Mouse (Mus musculus) limb, embryonic 11.5 days (tissue): ENCODE results near the gene Rufy1. TPM values are rescaled to one million over a fixed set of nuclear protein-coding genes. Genes with fewer than 3 reads are reported as not detected.

Experiments
- ATAC-seq: fragments of 200-750 bp; cut with Nextera tagmentation; 2 replicates; pipeline ENCODE4 v1.8.0; 2017; ENCODE audit warnings: low read depth; ENCODE audit not compliant: insufficient number of reproducible peaks, low FRiP score, low TSS enrichment
- DNase-seq: peaks from one replicate; pipeline ENCODE4 v3.0.0-alpha.2; 2015; ENCODE audit warnings: low spot score
- H3K27ac ChIP-seq: fragments of 300-500 bp; sonication (generic); replicated peaks from 2 replicates; pipeline ENCODE4 v1.5.1; 2014; ENCODE audit warnings: low read depth, mild to moderate bottlenecking, low read length
- H3K27me3 ChIP-seq: fragments of 300-500 bp; sonication (generic); 2 replicates; pipeline ENCODE4 v1.6.1; 2014; ENCODE audit warnings: mild to moderate bottlenecking, low read length, mixed read lengths; ENCODE audit not compliant: control insufficient read depth, insufficient read depth
- H3K36me3 ChIP-seq: fragments of 300-500 bp; sonication (generic); 2 replicates; pipeline ENCODE4 v1.6.1; 2014; ENCODE audit warnings: mild to moderate bottlenecking, low read length, moderate library complexity, mixed read lengths; ENCODE audit not compliant: control insufficient read depth, insufficient read depth
- H3K4me1 ChIP-seq: fragments of 300-500 bp; sonication (generic); 2 replicates; pipeline ENCODE4 v1.6.1; 2014; ENCODE audit warnings: low read length, mixed read lengths; ENCODE audit not compliant: control insufficient read depth, insufficient read depth
- H3K4me2 ChIP-seq: fragments of 300-500 bp; sonication (generic); 2 replicates; pipeline ENCODE4 v1.6.1; 2014; ENCODE audit warnings: low read depth, mild to moderate bottlenecking, moderate library complexity; ENCODE audit not compliant: severe bottlenecking
- H3K4me3 ChIP-seq: fragments of 300-500 bp; sonication (generic); 2 replicates; pipeline ENCODE4 v1.5.1; 2014; ENCODE audit warnings: low read depth, low read length
- H3K9ac ChIP-seq: fragments of 300-500 bp; sonication (generic); 2 replicates; pipeline ENCODE4 v1.6.1; 2014; ENCODE audit warnings: mild to moderate bottlenecking, low read length
- H3K9me3 ChIP-seq: fragments of 300-500 bp; sonication (generic); 2 replicates; pipeline ENCODE4 v1.6.1; 2016; ENCODE audit warnings: low read length; ENCODE audit not compliant: control insufficient read depth
- WGBS: fragments of 180-500 bp; shearing (Covaris S2); extraction: QIAGEN DNeasy Blood & Tissue Kit; methylation state at CpG from one replicate; pipeline ENCODE4 v1.1.7; 2014; 5-methylcytosine and 5-hydroxymethylcytosine counted together
- polyA plus RNA-seq: library from polyadenylated mRNA; unstranded; fragments of >200 nt; fragmentation: Nextera tagmentation; extraction: Ambion mirVana; gene quantifications from 2 replicates; pipeline ENCODE4 v1.2.1, GENCODE M21; 2014

Rufy1 gene
- polyA plus RNA-seq, 1 experiment from 2014 or later: 28.1 TPM

GRCm38 (mm10) chr11:50415563-50416241 is 15.2 kb downstream of the Rufy1 start:
- ATAC-seq: no peak
- no peak overlapping the region for H3K4me2 ChIP-seq
- no peak overlapping the region for H3K4me3 ChIP-seq
- H3K27ac ChIP-seq: no peak overlapping the region
- DNase-seq: no peak
- H3K27me3 ChIP-seq: no peaks in the 10 kb centered on the region
- 95% methylated on average over 6 of the region's 6 CpGs for WGBS
- H3K4me1 ChIP-seq: no peaks in the 10 kb centered on the region
- no peak overlapping the region for H3K9ac ChIP-seq
- no peaks in the 10 kb centered on the region for H3K9me3 ChIP-seq
- H3K36me3 ChIP-seq: peaks cover 4% of the 10 kb centered on the region; the same call in 1 of the 2 replicates

- H3K9me3 ChIP-seq: no peaks in the 10 kb centered on the region
- 83% methylated on average over 6 of the region's 6 CpGs for WGBS
Measured at GRCm38 (mm10) chr11:50407235-50407634, 23.7 kb downstream of the Rufy1 start.

GRCm38 (mm10) chr11:50403367-50404014 is 27.4 kb downstream of the Rufy1 start:
- no peak for DNase-seq
- ATAC-seq: no peak
- Histone ChIP-seq H3K4me3 (no peak overlapping the region), H3K4me1 (no peaks in the 10 kb centered on the region), H3K27ac (no peak overlapping the region), H3K27me3 (no peaks in the 10 kb centered on the region), H3K36me3 (peaks cover 13% of the 10 kb centered on the region), H3K9ac (no peak overlapping the region), H3K9me3 (no peaks in the 10 kb centered on the region), H3K4me2 (no peak overlapping the region)
- 85% methylated on average over 10 of the region's 10 CpGs for WGBS

More at GRCm38 (mm10) chr11:50407235-50407634, 23.7 kb downstream of the Rufy1 start:
- DNase-seq: no peak
- H3K4me2 ChIP-seq: no peak overlapping the region
- no peak overlapping the region for H3K27ac ChIP-seq
- no peak overlapping the region for H3K4me3 ChIP-seq
- H3K9ac ChIP-seq: no peak overlapping the region
- H3K4me1 ChIP-seq: no peaks in the 10 kb centered on the region
- H3K36me3 ChIP-seq: peaks cover 5% of the 10 kb centered on the region; the same call in 1 of the 2 replicates
- H3K27me3 ChIP-seq: no peaks in the 10 kb centered on the region
- no peak for ATAC-seq

- no peak overlapping the region for H3K4me2 ChIP-seq
- H3K4me1 ChIP-seq: no peaks in the 10 kb centered on the region
- 94% methylated on average over 3 of the region's 3 CpGs for WGBS
- DNase-seq (no peak), ATAC-seq (no peak)
- H3K27me3 ChIP-seq: no peaks in the 10 kb centered on the region
- H3K4me3 ChIP-seq: no peak overlapping the region
- H3K27ac ChIP-seq: no peak overlapping the region
- no peaks in the 10 kb centered on the region for H3K9me3 ChIP-seq
- no peak overlapping the region for H3K9ac ChIP-seq
- H3K36me3 ChIP-seq: peaks cover 13% of the 10 kb centered on the region
Measured at GRCm38 (mm10) chr11:50402481-50402880, 28.4 kb downstream of the Rufy1 start.

- no peaks in the 10 kb centered on the region for H3K27me3 ChIP-seq
- no peak overlapping the region for H3K4me3 ChIP-seq
- no peaks in the 10 kb centered on the region for H3K9me3 ChIP-seq
- no peak overlapping the region for H3K9ac ChIP-seq
- no peak overlapping the region for H3K27ac ChIP-seq
- ATAC-seq (no peak), DNase-seq (no peak)
- H3K36me3 ChIP-seq: peaks cover 13% of the 10 kb centered on the region
- no peak overlapping the region for H3K4me2 ChIP-seq
- 89% methylated on average over 13 of the region's 13 CpGs for WGBS
- no peaks in the 10 kb centered on the region for H3K4me1 ChIP-seq
Measured at GRCm38 (mm10) chr11:50398803-50399202, 32.1 kb downstream of the Rufy1 start.

GRCm38 (mm10) chr11:50397316-50397715 is 33.6 kb downstream of the Rufy1 start:
- H3K4me2 ChIP-seq: no peak overlapping the region
- no peaks in the 10 kb centered on the region for H3K27me3 ChIP-seq
- WGBS: 85% methylated on average over 9 of the region's 9 CpGs
- no peak overlapping the region for H3K27ac ChIP-seq
- no peak overlapping the region for H3K9ac ChIP-seq
- ATAC-seq: no peak
- H3K4me1 ChIP-seq: no peaks in the 10 kb centered on the region
- H3K36me3 ChIP-seq: peaks cover 10% of the 10 kb centered on the region
- no peaks in the 10 kb centered on the region for H3K9me3 ChIP-seq
- no peak overlapping the region for H3K4me3 ChIP-seq
- no peak for DNase-seq

GRCm38 (mm10) chr11:50396766-50397307 is 34.1 kb downstream of the Rufy1 start:
- DNase-seq: no peak
- H3K27me3 ChIP-seq: no peaks in the 10 kb centered on the region
- 88% methylated on average over 11 of the region's 11 CpGs for WGBS
- H3K36me3 ChIP-seq: peaks cover 7% of the 10 kb centered on the region
- H3K9me3 ChIP-seq: no peaks in the 10 kb centered on the region
- no peak overlapping the region for H3K9ac ChIP-seq
- no peak overlapping the region for H3K4me2 ChIP-seq
- H3K27ac ChIP-seq: no peak overlapping the region
- no peaks in the 10 kb centered on the region for H3K4me1 ChIP-seq
- no peak for ATAC-seq
- no peak overlapping the region for H3K4me3 ChIP-seq

GRCm38 (mm10) chr11:50394731-50395130 is 36.2 kb downstream of the Rufy1 start:
- Histone ChIP-seq H3K4me1 (no peaks in the 10 kb centered on the region), H3K9ac (no peak overlapping the region), H3K4me2 (no peak overlapping the region), H3K36me3 (peaks cover 3% of the 10 kb centered on the region; the same call in 1 of the 2 replicates), H3K4me3 (no peak overlapping the region), H3K27ac (no peak overlapping the region), H3K27me3 (no peaks in the 10 kb centered on the region), H3K9me3 (no peaks in the 10 kb centered on the region)
- DNase-seq (no peak), ATAC-seq (no peak)
- WGBS: 95% methylated on average over 7 of the region's 7 CpGs
